Mouse (Mus musculus) skeletal muscle tissue, postnatal 0 days (tissue): ENCODE data around the gene Slc16a5. TPM values are rescaled to one million over a fixed set of nuclear protein-coding genes. Genes with fewer than 3 reads are reported as not detected.

Experiments
- microRNA-seq, 2 experiments: library from miRNA; unstranded; fragments of <30 nt; microRNA quantifications; one replicate each; pipeline ENCODE4; 2016
- polyA plus RNA-seq: library from polyadenylated mRNA; unstranded; fragments of >200 nt; fragmentation: Nextera tagmentation; extraction: Ambion mirVana; gene quantifications from 2 replicates; pipeline ENCODE4 v1.2.1, GENCODE M21; 2015

Gene Slc16a5
- polyA plus RNA-seq, result 0.15 and 0.23 TPM in 2 replicates

DNA sequence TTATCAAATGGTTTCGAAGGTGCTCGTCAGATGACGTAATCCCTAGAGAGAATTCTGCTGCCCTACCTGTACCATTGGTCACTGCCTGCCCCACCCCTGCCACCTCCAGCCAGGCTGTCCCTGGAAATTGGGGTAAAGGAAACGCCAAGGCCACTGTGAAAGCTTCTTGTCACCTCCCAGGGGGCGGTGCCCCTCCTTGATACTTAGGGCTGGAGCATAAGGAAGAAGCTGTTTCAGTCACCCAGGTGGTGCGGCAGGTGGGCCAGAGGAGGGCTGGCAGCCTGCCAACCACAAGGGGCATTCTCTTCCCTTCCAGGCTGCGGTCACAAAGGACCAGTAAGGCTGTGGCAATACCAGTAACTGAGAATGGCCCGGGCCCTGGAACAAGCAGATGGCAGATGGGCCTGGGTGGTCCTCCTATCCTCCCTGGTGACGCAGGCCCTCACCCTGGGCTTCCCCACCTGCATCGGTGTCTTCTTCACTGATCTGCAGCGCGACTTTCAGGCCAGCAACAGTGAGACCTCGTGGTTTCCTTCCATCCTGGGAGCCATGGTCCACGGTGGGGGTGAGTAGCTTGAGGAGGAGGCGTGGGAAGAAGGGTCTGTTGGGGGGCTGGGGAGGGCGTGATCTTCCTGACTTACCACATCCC lies at the start of gene Slc16a5:
Slc16a5 (plus strand) TSS at position 232 of the 649 bp plus-strand sequence.

DNA sequence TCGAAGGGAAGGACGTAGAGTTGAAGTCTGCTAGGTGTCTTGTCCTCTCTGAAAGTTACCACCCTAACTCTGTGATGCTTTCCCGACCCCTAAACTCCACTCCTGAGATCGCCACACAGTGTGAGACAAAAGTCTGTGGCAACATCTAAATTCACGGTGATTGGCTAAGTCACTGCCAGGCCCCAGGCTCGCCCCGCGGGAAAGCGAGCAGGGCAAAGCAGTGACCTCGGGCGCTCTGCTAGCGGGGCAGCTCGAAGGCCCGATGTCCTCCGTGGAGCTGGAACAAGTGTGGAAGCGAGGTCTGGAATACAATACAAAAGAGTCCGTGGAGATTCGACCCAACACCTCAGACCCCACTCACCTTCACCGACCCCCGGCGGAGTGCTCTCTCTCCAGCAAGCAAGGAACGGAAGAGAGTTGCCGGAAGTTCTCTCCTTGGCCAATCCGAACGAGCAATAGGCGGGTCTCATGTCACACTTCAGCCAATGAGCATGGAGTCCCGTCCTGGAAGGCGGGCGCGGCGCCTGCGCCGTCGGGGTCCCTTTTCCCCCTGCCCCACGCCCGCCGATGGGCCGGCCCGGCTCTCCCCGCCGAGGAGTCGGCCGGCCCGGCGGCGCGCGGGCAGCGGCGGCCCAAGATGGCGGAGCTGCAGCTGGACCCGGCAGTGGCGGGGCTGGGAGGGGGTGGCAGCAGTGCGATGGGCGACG lies 42.6 kb upstream of the Slc16a5 start, which contains the start of the genes Atp5h and Kctd2:
Atp5h (minus strand) TSS at position 432 of the 707 bp plus-strand sequence.
Kctd2 (plus strand) TSS at position 598 of the 707 bp plus-strand sequence.

DNA sequence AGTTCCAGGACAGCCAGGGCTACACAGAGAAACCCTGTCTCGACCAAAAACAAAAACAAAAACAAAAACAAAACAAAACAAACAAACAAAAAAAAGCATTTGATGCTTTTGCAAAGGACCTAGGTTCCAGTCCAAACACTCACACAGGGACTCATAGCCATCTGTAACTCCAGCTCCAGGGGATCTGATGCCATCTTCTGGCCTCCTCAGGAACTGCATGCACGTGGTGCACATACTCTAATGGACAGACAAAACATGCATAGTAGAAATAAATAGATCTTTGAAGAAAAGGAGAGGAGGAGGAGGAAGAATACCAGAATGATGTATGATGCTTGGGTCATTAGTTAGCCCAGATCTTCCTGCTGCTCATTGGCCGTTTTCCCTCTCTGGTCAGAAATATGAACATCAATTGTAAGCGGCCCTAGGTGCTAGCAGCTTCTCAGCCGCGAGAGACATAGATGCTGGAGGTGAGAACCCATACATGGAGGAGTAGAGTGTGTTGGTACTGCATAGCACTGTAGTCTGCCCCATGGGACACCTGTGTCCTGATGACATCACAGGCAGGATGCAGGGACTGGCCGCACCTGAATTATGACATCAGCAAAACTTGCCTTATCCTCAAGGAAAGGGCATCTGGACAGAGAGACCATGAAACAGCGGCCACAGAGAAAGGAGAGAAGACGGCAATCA lies 22.2 kb upstream of the Slc16a5 start, which contains the start of gene Trim80:
Trim80 (plus strand) TSS at position 640 of the 690 bp plus-strand sequence.

DNA sequence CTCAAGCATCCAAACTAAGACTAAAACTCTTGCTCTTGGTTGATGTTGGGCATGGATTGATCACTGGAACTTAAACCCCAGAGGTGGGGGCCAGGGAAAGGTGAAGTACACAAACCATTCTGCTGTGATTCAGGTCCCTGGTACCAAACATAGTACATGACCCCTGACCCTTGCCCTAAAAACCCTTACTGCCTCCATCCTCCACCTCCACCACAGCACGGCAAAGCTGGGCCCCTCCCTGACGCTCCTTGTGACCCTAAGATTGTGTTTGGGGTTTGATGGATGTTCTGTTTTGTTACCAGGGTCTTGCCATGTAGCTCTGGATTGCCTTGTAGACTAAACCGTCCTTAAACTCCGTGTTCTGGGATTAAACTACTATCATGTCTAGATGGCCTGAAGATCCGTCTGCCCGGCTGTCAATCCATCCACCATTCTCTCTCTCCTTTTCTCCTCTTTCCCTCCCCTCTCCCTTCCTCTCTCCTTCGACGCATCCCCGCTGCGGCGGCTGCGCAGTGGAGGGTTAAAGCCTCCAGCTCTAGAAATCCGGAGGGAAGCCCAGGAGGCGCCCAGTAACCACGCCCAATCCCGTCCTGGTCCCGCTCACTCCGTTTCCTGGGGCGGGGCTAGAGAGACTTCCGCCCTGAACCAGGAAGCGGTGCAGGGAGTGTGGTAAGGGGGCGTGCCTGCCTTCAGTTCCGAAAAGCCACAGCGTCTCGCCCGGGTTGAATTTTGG lies 12.9 kb downstream of the Slc16a5 start, which contains the start of gene Armc7:
Armc7 (plus strand) TSS at position 643 of the 733 bp plus-strand sequence.

DNA sequence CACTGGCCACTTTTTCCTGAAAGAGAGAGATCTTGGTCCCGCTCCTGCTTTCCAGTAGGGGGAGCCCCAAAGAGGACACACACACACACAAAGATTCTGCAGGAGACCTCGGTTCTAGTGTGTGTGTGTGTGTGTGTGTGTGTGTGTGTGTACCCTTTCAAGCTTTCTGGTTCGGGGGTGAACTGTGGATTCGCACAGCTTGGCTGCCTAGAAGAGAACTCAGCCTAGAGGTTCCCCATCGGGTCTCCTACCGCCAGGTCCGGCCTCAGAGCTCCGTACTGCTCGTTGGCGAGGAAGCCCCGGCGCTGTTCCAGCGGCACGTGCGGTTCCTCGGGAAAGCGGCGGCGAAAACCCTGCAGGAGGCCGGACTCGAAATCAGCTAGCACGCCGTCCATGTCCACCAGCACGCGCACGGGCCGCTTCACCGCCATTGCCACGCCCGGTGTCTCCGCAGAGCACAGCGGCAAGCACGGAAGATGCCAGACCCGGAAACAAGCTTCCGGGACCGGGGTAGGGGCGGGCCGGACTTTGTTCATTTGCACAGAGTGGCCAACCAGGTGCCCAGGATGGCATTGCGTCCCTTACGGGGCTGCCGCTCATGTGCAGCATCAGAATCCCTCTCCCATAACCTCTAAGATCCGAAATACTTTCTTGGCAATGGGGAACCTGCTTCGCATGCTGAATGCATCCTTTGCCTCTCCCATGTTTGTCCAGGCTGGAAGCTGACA lies 29.2 kb downstream of the Slc16a5 start, which contains the start of gene Nt5c:
Nt5c (minus strand) TSS at position 507 of the 728 bp plus-strand sequence.

DNA sequence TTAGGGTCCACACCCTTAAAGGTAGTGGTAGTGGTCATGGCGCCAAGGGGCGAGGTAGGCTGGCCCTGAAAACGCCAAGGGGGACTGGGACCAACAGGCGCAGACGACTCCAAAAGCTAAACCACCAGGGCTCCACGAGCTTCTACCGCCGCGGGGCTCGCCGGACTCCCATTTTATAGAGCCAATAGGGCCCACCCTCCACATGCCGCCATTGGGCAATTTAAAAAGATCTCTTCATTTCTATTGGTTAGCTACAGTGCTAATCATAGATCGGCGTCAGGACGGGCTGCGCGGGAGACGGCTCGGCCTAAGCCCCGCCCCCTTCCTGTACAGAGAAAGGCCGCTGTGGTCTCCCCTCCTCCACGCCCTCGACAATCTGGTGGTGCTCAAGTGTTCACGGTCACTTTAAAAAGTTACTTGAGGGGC lies 52.0 kb downstream of the Slc16a5 start, which contains the start of gene Jpt1:
Jpt1 (minus strand) TSS at position 150 of the 426 bp plus-strand sequence.

Small RNA genes within 50 kb of the gene (microRNA-seq; reads per million reads assigned to microRNA genes)
- 0 to 0.10 reads per million in 2 experiments for gene Mir3968

Other genes with a start within 250 kb of the Slc16a5 start
- not detected in 2 replicates for gene Grin2c, start 195.2 kb upstream of the Slc16a5 start, polyA plus RNA-seq
- 4.2 and 6.4 TPM in 2 replicates for gene Fdxr, start 185.4 kb upstream of the Slc16a5 start, polyA plus RNA-seq
- 0.06 and 0.09 TPM in 2 replicates for gene Fads6, start 164.8 kb upstream of the Slc16a5 start, polyA plus RNA-seq
- 0.18 and 0.31 TPM in 2 replicates for gene Otop2, start 155.3 kb upstream of the Slc16a5 start, polyA plus RNA-seq
- not detected in 2 replicates for gene Ush1g, start 140.4 kb upstream of the Slc16a5 start, polyA plus RNA-seq
- 0.24 TPM in 1 of 2 replicates, not detected in the other for gene Otop3, start 127.7 kb upstream of the Slc16a5 start, polyA plus RNA-seq
- gene Hid1, start 94.7 kb upstream of the Slc16a5 start, polyA plus RNA-seq, result 5.1 and 5.5 TPM in 2 replicates
- 5.0 and 6.7 TPM in 2 replicates for gene Cdr2l, start 80.6 kb upstream of the Slc16a5 start, polyA plus RNA-seq
- gene Mrpl58, start 58.7 kb upstream of the Slc16a5 start, polyA plus RNA-seq, result 125 TPM in 2 replicates
- gene Atp5h, start 42.5 kb upstream of the Slc16a5 start, polyA plus RNA-seq, result 1,386 and 1,505 TPM in 2 replicates
- gene Kctd2, start 42.3 kb upstream of the Slc16a5 start, polyA plus RNA-seq, result 8.6 and 9.3 TPM in 2 replicates
- not detected in 2 replicates for gene Trim80, start 21.9 kb upstream of the Slc16a5 start, polyA plus RNA-seq
- 2.2 and 3.2 TPM in 2 replicates for gene Armc7, start 13.2 kb downstream of the Slc16a5 start, polyA plus RNA-seq
- gene Nt5c, start 29.4 kb downstream of the Slc16a5 start, polyA plus RNA-seq, result 27.5 and 42.0 TPM in 2 replicates
- gene Jpt1, start 51.9 kb downstream of the Slc16a5 start, polyA plus RNA-seq, result 563 and 597 TPM in 2 replicates
- gene Sumo2, start 73.8 kb downstream of the Slc16a5 start, polyA plus RNA-seq, result 392 and 414 TPM in 2 replicates
- gene Nup85, start 102.0 kb downstream of the Slc16a5 start, polyA plus RNA-seq, result 41.2 and 48.4 TPM in 2 replicates
- gene Mrps7, start 141.5 kb downstream of the Slc16a5 start, polyA plus RNA-seq, result 94.2 and 98.5 TPM in 2 replicates
- gene Gga3, start 141.6 kb downstream of the Slc16a5 start, polyA plus RNA-seq, result 6.8 and 9.8 TPM in 2 replicates
- gene Mif4gd, start 150.5 kb downstream of the Slc16a5 start, polyA plus RNA-seq, result 30.1 and 42.9 TPM in 2 replicates
- gene Slc25a19, start 165.8 kb downstream of the Slc16a5 start, polyA plus RNA-seq, result 18.5 and 27.4 TPM in 2 replicates
- 83.7 and 94.0 TPM in 2 replicates for gene Grb2, start 246.1 kb downstream of the Slc16a5 start, polyA plus RNA-seq